Mouse (Mus musculus) embryonic facial prominence, embryonic 14.5 days (tissue): ENCODE results near the gene Olfr370. TPM values are rescaled to one million over a fixed set of nuclear protein-coding genes. Genes with fewer than 3 reads are reported as not detected.
A peak's percentile ranks its signal among the peaks of the same experiment; 100 is the strongest.

ENCODE experiments used
- ATAC-seq: fragments of 200-750 bp; cut with Nextera tagmentation; 2 replicates; pipeline ENCODE4 v1.8.0; 2017; ENCODE audit warnings: low read depth, moderate number of reproducible peaks, moderate TSS enrichment
- DNase-seq: peaks from one replicate; pipeline ENCODE4 v3.0.0-alpha.2; 2015; ENCODE audit warnings: low spot score
- H3K27ac ChIP-seq: fragments of 300-500 bp; sonication (generic); replicated peaks from 2 replicates; pipeline ENCODE4 v1.5.1; 2014; ENCODE audit warnings: low read depth, mild to moderate bottlenecking, low read length, moderate library complexity
- H3K27me3 ChIP-seq: fragments of 300-500 bp; sonication (generic); replicated peaks from 2 replicates; pipeline ENCODE4 v1.6.1; 2014; ENCODE audit warnings: low read length; ENCODE audit not compliant: control insufficient read depth, insufficient read depth
- H3K36me3 ChIP-seq: fragments of 300-500 bp; sonication (generic); 2 replicates; pipeline ENCODE4 v1.6.1; 2014; ENCODE audit warnings: low read length, mixed read lengths; ENCODE audit not compliant: control insufficient read depth, insufficient read depth
- H3K4me1 ChIP-seq: fragments of 300-500 bp; sonication (generic); 2 replicates; pipeline ENCODE4 v1.6.1; 2014; ENCODE audit warnings: antibody characterized with exemption, low read length; ENCODE audit not compliant: control insufficient read depth, insufficient read depth
- H3K4me2 ChIP-seq: fragments of 300-500 bp; sonication (generic); 2 replicates; pipeline ENCODE4 v1.6.1; 2014; ENCODE audit warnings: low read depth, mild to moderate bottlenecking, low read length, moderate library complexity, mixed read lengths
- H3K4me3 ChIP-seq: fragments of 300-500 bp; sonication (generic); 2 replicates; pipeline ENCODE4 v1.5.1; 2014; ENCODE audit warnings: low read depth, mild to moderate bottlenecking, low read length
- H3K9ac ChIP-seq: fragments of 300-500 bp; sonication (generic); 2 replicates; pipeline ENCODE4 v1.6.1; 2014; ENCODE audit warnings: low read depth, mild to moderate bottlenecking, low read length, moderate library complexity, mixed read lengths
- H3K9me3 ChIP-seq: fragments of 300-500 bp; sonication (generic); 2 replicates; pipeline ENCODE4 v1.6.1; 2016; ENCODE audit warnings: low read length; ENCODE audit not compliant: control insufficient read depth
- WGBS: fragments of 180-500 bp; shearing (Covaris S2); extraction: QIAGEN DNeasy Blood & Tissue Kit; methylation state at CpG from one replicate; pipeline ENCODE4 v1.1.7; 2014; 5-methylcytosine and 5-hydroxymethylcytosine counted together
- polyA plus RNA-seq: library from polyadenylated mRNA; unstranded; fragments of >200 nt; fragmentation: Nextera tagmentation; extraction: Ambion mirVana; gene quantifications from 2 replicates; pipeline ENCODE4 v1.2.1, GENCODE M21; 2014

Gene Olfr370
- polyA plus RNA-seq, 1 experiment from 2014 or later, result 0.19 TPM

DNA sequence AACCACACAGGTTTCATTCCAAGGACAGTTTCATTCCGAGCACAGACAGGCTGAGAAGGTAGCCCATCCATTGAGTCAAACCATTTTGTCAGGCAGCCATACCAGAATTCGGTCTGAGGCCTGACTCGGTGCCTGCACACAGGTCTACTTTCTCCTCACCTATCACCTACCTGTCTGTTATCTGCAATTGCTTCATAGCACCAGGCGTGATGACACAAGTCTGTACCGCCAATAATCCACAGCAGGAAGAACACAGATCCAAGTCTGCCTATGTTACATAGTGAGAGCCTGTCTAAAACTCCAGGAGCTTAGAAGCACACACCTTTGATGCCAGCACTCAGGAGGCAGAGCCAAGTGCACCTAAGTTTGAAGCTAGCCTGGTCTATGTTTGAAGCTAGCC lies 53.3 kb downstream of the Olfr370 start:
- Histone ChIP-seq H3K27me3 (no peaks in the 10 kb centered on the region), H3K9ac (no peak overlapping the region), H3K4me2 (no peak overlapping the region), H3K4me3 (no peak overlapping the region), H3K36me3 (peaks cover 16% of the 10 kb centered on the region), H3K9me3 (no peaks in the 10 kb centered on the region), H3K4me1 (peaks cover 10% of the 10 kb centered on the region), H3K27ac (no peak overlapping the region)
- ATAC-seq (no peak), DNase-seq (no peak)
- 89% methylated on average over 5 of the region's 5 CpGs for WGBS

DNA sequence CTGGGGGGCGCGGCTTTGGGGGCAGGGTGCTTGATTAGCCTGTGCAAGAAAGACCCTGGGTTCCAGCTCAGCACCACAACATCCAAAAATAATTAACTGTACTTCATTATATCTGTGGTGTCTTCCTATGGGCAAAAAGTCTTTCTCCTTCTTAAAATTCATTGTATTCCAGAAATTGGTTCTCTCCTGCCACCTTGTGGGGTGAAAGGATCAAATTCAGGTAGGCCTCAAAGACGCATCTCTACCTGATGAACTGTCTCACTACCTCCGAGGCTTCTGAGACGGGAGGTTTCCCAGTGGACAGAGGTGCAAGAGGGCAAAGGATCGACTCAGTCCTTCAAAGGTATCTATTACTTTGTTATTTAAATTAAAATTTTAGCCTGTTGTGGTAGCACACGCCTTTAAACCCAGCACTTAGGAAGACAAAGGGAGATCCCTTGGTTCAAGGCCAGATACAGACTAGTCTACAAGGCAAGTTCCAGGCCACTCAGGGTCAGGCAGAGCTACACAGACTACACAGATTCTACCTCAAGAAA lies 55.0 kb downstream of the Olfr370 start:
- H3K4me1 ChIP-seq, result peaks cover 10% of the 10 kb centered on the region
- no peak overlapping the region for H3K4me2 ChIP-seq
- no peak overlapping the region for H3K9ac ChIP-seq
- H3K4me3 ChIP-seq, result no peak overlapping the region
- ATAC-seq (no peak), DNase-seq (no peak)
- 76% methylated on average over 7 of the region's 7 CpGs for WGBS
- no peaks in the 10 kb centered on the region for H3K9me3 ChIP-seq
- no peaks in the 10 kb centered on the region for H3K27me3 ChIP-seq
- no peak overlapping the region for H3K27ac ChIP-seq
- H3K36me3 ChIP-seq, result peaks cover 9% of the 10 kb centered on the region

- Histone ChIP-seq H3K9me3 (no peaks in the 10 kb centered on the region), H3K4me2 (peak overlapping the region; percentile 72), H3K27ac (no peak overlapping the region), H3K4me1 (peaks cover 10% of the 10 kb centered on the region), H3K36me3 (peaks cover 3% of the 10 kb centered on the region; the same call in 1 of the 2 replicates), H3K27me3 (no peaks in the 10 kb centered on the region), H3K9ac (peak overlapping the region; percentile 77), H3K4me3 (peak overlapping the region; percentile 67)
- DNase-seq, result no peak
- WGBS, result 44% methylated on average over 3 of the region's 3 CpGs
- no peak for ATAC-seq
Observed at GRCm38 (mm10) chr8:83592682-83593081, 57.1 kb downstream of the Olfr370 start.

DNA sequence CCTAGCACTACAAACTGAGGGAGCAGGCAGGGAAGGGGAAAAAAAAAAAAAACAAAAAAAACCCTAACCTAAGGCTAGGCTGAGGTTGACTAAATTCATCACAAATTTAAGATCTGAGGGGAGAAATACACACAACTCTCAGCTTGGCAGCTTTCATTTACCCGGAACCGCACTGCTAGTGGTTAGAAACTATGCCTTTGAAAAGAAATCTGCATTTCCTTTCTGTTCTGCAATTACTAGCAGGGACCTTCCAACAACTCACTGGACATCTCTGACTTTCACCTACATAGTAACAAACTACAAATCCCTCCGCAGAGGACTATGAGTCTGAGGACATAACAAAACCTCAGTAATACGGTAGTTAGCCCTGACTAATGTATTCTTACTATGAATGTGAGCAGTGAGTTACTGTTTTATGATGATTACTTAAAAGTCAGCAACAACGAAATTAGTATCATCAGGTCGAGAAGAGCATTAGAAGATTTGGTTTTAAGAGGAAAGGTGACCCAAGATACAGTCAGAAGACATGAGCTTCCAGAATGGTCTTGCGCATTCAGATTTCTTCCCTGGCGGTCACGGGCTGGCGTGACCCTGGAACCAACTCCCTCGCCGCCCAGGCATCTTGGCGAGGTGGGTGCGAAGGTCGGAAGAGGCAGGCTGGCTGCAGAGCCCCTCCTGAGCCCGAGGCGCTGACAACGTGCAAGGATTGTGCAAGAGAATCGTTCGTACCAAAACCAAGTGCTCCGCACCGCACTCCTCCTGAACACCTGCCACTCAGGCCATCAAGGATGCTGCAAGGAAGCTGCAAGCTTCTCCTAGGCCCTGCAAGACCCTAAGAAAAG lies 58.0 kb downstream of the Olfr370 start:
- H3K36me3 ChIP-seq, result peaks cover 3% of the 10 kb centered on the region; the same call in 1 of the 2 replicates
- WGBS, result 5% methylated on average over 22 of the region's 22 CpGs
- H3K27ac ChIP-seq, result peak overlapping the region; percentile 61
- peak overlapping the region; percentile 77 for H3K9ac ChIP-seq
- no peak for ATAC-seq
- peak overlapping the region; percentile 72 for H3K4me2 ChIP-seq
- H3K4me1 ChIP-seq, result peaks cover 10% of the 10 kb centered on the region
- no peaks in the 10 kb centered on the region for H3K9me3 ChIP-seq
- peak overlapping the region; percentile 67 for H3K4me3 ChIP-seq
- peak; percentile 18 for DNase-seq
- no peaks in the 10 kb centered on the region for H3K27me3 ChIP-seq

DNA sequence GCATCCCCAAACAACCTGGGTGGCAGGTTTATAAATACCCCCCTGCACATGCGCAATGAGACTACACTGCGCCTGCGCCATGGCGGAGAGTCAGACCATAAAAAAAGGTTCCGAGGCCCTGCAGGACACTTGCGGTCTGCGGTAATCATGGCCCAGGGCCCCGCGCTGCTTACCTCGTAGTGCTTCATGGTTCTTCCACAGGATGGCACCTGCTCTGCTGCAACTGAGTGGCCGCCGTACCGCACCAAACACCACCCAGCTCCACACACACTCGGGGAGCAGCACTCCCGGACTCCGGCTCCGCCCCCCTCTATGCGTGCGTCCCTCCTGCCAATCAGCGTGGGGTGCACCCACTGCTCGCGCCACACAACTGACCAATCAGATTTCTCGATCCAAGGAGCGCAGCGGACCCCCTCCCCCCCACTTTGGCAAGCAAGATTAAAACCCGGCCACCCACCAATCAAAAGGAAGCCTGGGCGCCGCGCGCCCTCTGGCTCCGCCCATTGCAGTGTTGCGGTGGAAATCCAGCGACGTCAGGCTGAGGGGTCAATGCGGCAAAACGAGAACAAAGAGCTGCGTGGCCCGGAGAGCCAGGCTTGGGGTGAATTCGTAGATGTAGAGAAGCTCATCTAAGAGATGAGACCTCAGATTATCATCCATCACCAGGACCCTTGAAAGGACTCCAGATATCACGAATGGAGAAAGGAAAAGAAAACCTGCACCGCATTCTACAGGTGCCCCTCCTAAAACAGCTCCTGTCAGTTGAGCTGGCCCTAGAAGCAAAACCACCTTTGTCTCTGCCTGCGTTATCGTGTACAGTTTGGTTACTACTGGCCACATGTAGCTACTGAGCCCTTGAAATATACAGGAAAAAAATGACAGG lies 58.8 kb downstream of the Olfr370 start:
- ATAC-seq (peak; percentile 99), DNase-seq (peak; percentile 99)
- WGBS, result under 1% methylated on average over 33 of the region's 43 CpGs
- Histone ChIP-seq H3K4me2 (peak overlapping the region; percentile 72), H3K4me1 (peaks cover 10% of the 10 kb centered on the region), H3K36me3 (peaks cover 3% of the 10 kb centered on the region; the same call in 1 of the 2 replicates), H3K27ac (peak overlapping the region; percentile 83), H3K27me3 (no peaks in the 10 kb centered on the region), H3K9me3 (no peaks in the 10 kb centered on the region), H3K4me3 (peak overlapping the region; percentile 67), H3K9ac (peak overlapping the region; percentile 77)

Other genes with a start within 250 kb of the Olfr370 start
- gene Ucp1, start 245.4 kb upstream of the Olfr370 start, polyA plus RNA-seq, result 0.14 TPM in 1 of 2 replicates, not detected in the other
- gene Elmod2, start 203.3 kb upstream of the Olfr370 start, polyA plus RNA-seq, result 16.7 and 19.5 TPM in 2 replicates
- gene Mgat4d, start 187.3 kb upstream of the Olfr370 start, polyA plus RNA-seq, result not detected in 2 replicates
- gene Clgn, start 145.9 kb upstream of the Olfr370 start, polyA plus RNA-seq, result 4.1 TPM in 2 replicates
- gene Scoc, start 77.4 kb upstream of the Olfr370 start, polyA plus RNA-seq, result 119 and 129 TPM in 2 replicates
- gene Ndufb7, start 30.9 kb downstream of the Olfr370 start, polyA plus RNA-seq, result 315 and 324 TPM in 2 replicates
- 497 and 529 TPM in 2 replicates for gene Tecr, start 72.2 kb downstream of the Olfr370 start, polyA plus RNA-seq
- gene Dnajb1, start 72.4 kb downstream of the Olfr370 start, polyA plus RNA-seq, result 47.2 and 47.5 TPM in 2 replicates
- 107 and 131 TPM in 2 replicates for gene Gipc1, start 116.9 kb downstream of the Olfr370 start, polyA plus RNA-seq
- 1.0 and 1.2 TPM in 2 replicates for gene Ptger1, start 130.9 kb downstream of the Olfr370 start, polyA plus RNA-seq
- 26.1 and 30.4 TPM in 2 replicates for gene Pkn1, start 163.4 kb downstream of the Olfr370 start, polyA plus RNA-seq
- gene Ddx39, start 179.4 kb downstream of the Olfr370 start, polyA plus RNA-seq, result 106 and 131 TPM in 2 replicates
- 43.1 and 45.8 TPM in 2 replicates for gene Adgre5, start 205.5 kb downstream of the Olfr370 start, polyA plus RNA-seq